8 mouse cellular contexts compared by ENCODE assay signal in genomic region chr8:105853178-105853577, GRCm38 (mm10). TPM values are rescaled to one million over a fixed set of nuclear protein-coding genes. Genes with fewer than 3 reads are reported as not detected.
DNase-seq lines count a peak whose midpoint lies in the region; ATAC-seq and TF ChIP-seq lines count a peak whose summit lies in the region.

Gene Cenpt (minus strand): TSS chr8:105853278.

- no peaks in the 10 kb centered on the region for H3K9me3 ChIP-seq in heart, embryonic 13.5 days
- no peaks in the 10 kb centered on the region for H3K9me3 ChIP-seq in ES-E14 (ENCODE audit: control insufficient read depth, insufficient read depth, low read depth, low read length)
- H3K9me3 ChIP-seq in forebrain, embryonic 13.5 days (replicated peaks): no peaks in the 10 kb centered on the region
- no peaks in the 10 kb centered on the region for H3K9me3 ChIP-seq in neural tube, embryonic 13.5 days

- peaks cover 41% of the 10 kb centered on the region for H3K4me1 ChIP-seq in heart, embryonic 13.5 days
- H3K4me1 ChIP-seq in ES-E14 (ENCODE audit: control insufficient read depth in 2 of 2, insufficient read depth in 2 of 2, low read length in 2 of 2, poor library complexity in 1 of 2): peaks cover 6 to 13% of the 10 kb centered on the region in 2 experiments; a peak in 3 of 4 replicates
- H3K4me1 ChIP-seq in forebrain, embryonic 13.5 days: peaks cover 40% of the 10 kb centered on the region
- peaks cover 40% of the 10 kb centered on the region for H3K4me1 ChIP-seq in neural tube, embryonic 13.5 days (replicated peaks)

- peak within 1 kb of the TSS; percentile 80 for H3K4me3 ChIP-seq in heart, embryonic 13.5 days
- peak within 1 kb of the TSS; percentile 31 to 89 for H3K4me3 ChIP-seq in ES-E14 (ENCODE audit: insufficient read depth in 1 of 2, low read depth in 1 of 2, low read length in 2 of 2, poor library complexity in 1 of 2, severe bottlenecking in 1 of 2)
- no peak within 1 kb of the TSS for H3K4me3 ChIP-seq in forebrain, embryonic 13.5 days
- H3K4me3 ChIP-seq in neural tube, embryonic 13.5 days: peak within 1 kb of the TSS; percentile 62

- H3K36me3 ChIP-seq in heart, embryonic 13.5 days: peaks cover 21% of the 10 kb centered on the region
- peaks cover 12% of the 10 kb centered on the region for H3K36me3 ChIP-seq in ES-E14 (ENCODE audit: control insufficient read depth, insufficient read depth, low read length, poor library complexity, severe bottlenecking)
- peaks cover 14% of the 10 kb centered on the region for H3K36me3 ChIP-seq in forebrain, embryonic 13.5 days (ENCODE audit: poor library complexity, severe bottlenecking)
- peaks cover 15% of the 10 kb centered on the region for H3K36me3 ChIP-seq in neural tube, embryonic 13.5 days

- DNase-seq in heart, adult 8-10 months (ENCODE audit: low spot score): no peak
- DNase-seq in ES-E14 (ENCODE audit: low read depth, low spot score): no peak
- no peak for DNase-seq in left cerebral cortex, postnatal 25 days (ENCODE audit: low spot score in 2 of 2)
- no peak for DNase-seq in urinary bladder, postnatal 36 days (ENCODE audit: low spot score in 2 of 2)
- DNase-seq in frontal cortex, postnatal 36 days (ENCODE audit: low spot score in 2 of 2): no peak

- H3K9ac ChIP-seq in heart, embryonic 13.5 days: no peak within 1 kb of the TSS
- H3K9ac ChIP-seq in ES-E14 (ENCODE audit: insufficient read depth, low read depth, low read length, poor library complexity, severe bottlenecking): peak within 1 kb of the TSS; percentile 64; the same call in 1 of the 2 replicates
- no peak within 1 kb of the TSS for H3K9ac ChIP-seq in forebrain, embryonic 13.5 days
- H3K9ac ChIP-seq in neural tube, embryonic 13.5 days: no peak within 1 kb of the TSS

- WGBS in heart, embryonic 13.5 days: 83% methylated on average over 3 of the region's 3 CpGs
- WGBS in forebrain, embryonic 13.5 days: 96% methylated on average over 3 of the region's 3 CpGs
- WGBS in neural tube, embryonic 13.5 days: 98% methylated on average over 3 of the region's 3 CpGs

- peak within 1 kb of the TSS; percentile 83 for H3K4me2 ChIP-seq in heart, embryonic 13.5 days
- no peak within 1 kb of the TSS for H3K4me2 ChIP-seq in forebrain, embryonic 13.5 days
- H3K4me2 ChIP-seq in neural tube, embryonic 13.5 days: peak within 1 kb of the TSS; percentile 72; the same call in 1 of the 2 replicates

- 0 out of 2 replicates have a peak within 1 kb of the TSS, but pooled peaks have one; percentile 10 for H3K27ac ChIP-seq in heart, embryonic 13.5 days (replicated peaks)
- peak within 1 kb of the TSS; percentile 60; the same call in 1 of the 2 replicates for H3K27ac ChIP-seq in ES-E14 (ENCODE audit: insufficient read depth, low read depth, low read length, poor library complexity, severe bottlenecking)
- no peak within 1 kb of the TSS for H3K27ac ChIP-seq in forebrain, embryonic 13.5 days
- no peak within 1 kb of the TSS for H3K27ac ChIP-seq in neural tube, embryonic 13.5 days (replicated peaks)

- no peaks in the 10 kb centered on the region for H3K27me3 ChIP-seq in heart, embryonic 13.5 days (replicated peaks)
- H3K27me3 ChIP-seq in forebrain, embryonic 13.5 days: no peaks in the 10 kb centered on the region
- no peaks in the 10 kb centered on the region for H3K27me3 ChIP-seq in neural tube, embryonic 13.5 days

- no peak for ATAC-seq in heart, embryonic 13.5 days (ENCODE audit: extremely low read depth, insufficient number of reproducible peaks, low FRiP score, low TSS enrichment)
- ATAC-seq in forebrain, embryonic 13.5 days: no peak
- no peak for ATAC-seq in neural tube, embryonic 13.5 days (ENCODE audit: low read depth)

- in situ Hi-C loops in ES-E14 (cut with MboI; ENCODE audit: low sequenced_read_pairs in 2 of 2, unreplicated experiment in 2 of 2): no loop called here

- intact Hi-C loops in left cerebral cortex, postnatal 25 days (cut with DNase I): loop anchor here (5.0 kb wide), 1 partner anchor 79 kb away; the partner anchor contains the start of gene Ctrl

TF ChIP-seq in ES-E14, 5 proteins besides CTCF, POLR2A, EP300 and RAD21:
- TF ChIP-seq MAFK (IDR thresholded peaks at IDR 0.05; ENCODE audit: insufficient read depth, low read depth, low read length) (no peak), ZC3H11A (IDR thresholded peaks at IDR 0.05; ENCODE audit: borderline replicate concordance, low read depth, low read length) (no peak), ZNF384 (IDR thresholded peaks at IDR 0.05; ENCODE audit: low read depth, low read length) (no peak), CHD2 (IDR thresholded peaks at IDR 0.05; ENCODE audit: low read depth, low read length) (no peak), HCFC1 (IDR thresholded peaks at IDR 0.05; ENCODE audit: borderline replicate concordance, insufficient read depth, low read length) (no peak)
TF ChIP-seq in ES-E14: peak in this region for 0.

RNA-seq across cellular contexts. Expression of gene Cenpt, which starts in this region (rescaled TPM):
- 37.1 and 40.5 TPM in 2 replicates for polyA plus RNA-seq in heart, embryonic 13.5 days (2015; fragmentation: Nextera tagmentation; extraction: Ambion mirVana)
- total RNA-seq in heart, adult 8-10 months (2022): 1 to 10 TPM; 2.0 to 2.6 (median 2.5) TPM
- 82.2 and 127 TPM in 2 replicates for total RNA-seq in ES-E14 (2012; rRNA removed)
- polyA plus RNA-seq in forebrain, embryonic 13.5 days (2015; fragmentation: Nextera tagmentation; extraction: Ambion mirVana): 68.8 and 71.4 TPM in 2 replicates
- 10 to 100 TPM; 14.0 to 16.6 TPM for total RNA-seq in left cerebral cortex, postnatal 25 days (2021)
- polyA plus RNA-seq in neural tube, embryonic 13.5 days (2015; fragmentation: Nextera tagmentation; extraction: Ambion mirVana): 52.7 and 63.8 TPM in 2 replicates

Comparison
In these comparisons a context has a peak if more than half of its experiments do, and no peak if none do; other contexts are left out.
1. RNA of gene Cenpt (total RNA-seq): 82.2 to 127 TPM in ES-E14 and 14.0 to 16.6 TPM in left cerebral cortex, postnatal 25 days; 2.0 to 2.6 TPM in heart, adult 8-10 months; every median in the first group is over 4 times any median in the second.
2. H3K27ac ChIP-seq: peak in heart, embryonic 13.5 days (single experiment) and ES-E14 (single experiment); none in forebrain, embryonic 13.5 days (single experiment) and neural tube, embryonic 13.5 days (single experiment).